Mouse (Mus musculus) fibroblast of lung, adult 2 months (primary cell): ENCODE data around the gene Hadhb.

Experiments used
- DNase-seq: peaks from one replicate; pipeline ENCODE4 v3.0.0-alpha.2; 2011; ENCODE audit warnings: low read depth

The Hadhb gene

DNA sequence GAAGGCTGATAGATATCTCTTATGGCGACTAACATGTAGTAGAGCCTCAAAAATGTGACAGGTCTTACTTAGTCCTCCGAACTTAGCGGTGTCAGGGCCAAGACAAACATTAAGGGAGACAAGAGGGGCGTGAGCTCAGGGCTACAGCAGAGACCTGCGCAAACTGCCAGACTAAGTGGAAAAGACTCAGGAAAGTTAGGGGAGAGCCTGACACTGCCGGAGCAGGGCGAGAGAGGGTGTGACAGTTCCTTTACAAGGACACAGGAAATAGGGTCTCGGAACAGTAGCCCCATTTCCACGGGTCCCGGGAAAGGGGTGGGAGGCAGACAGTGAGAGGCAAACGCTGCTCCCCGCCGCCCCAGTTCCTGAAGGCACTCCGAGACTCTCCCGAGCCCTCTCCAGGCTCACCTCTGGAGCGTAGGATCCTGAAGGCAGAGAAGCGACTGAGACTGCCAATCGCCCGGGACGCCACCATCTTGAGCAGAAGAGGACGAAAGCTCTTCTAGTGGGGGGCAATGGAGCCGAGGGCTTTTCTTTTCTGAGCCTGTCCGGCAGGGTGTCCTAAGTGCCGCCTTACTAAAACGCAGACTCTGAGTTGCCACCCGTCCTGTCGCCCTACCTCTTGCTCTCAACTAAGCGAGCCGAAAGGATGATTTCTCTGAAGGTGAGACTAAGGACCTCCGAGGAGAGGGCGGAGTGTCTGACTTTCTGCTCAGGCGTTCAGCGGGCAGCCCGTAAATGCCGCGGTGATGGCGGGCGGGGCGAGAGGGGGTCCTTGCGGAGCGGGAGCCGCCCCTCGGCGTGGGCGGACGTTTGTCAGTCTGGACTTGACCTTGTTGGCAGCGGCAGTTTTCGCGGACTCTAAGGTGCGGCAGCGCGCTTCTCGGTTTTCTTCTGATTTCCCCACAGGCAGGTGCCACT lies at the start of gene Hadhb, which contains the start of gene Hadha:
TSS of gene Hadhb (plus strand) at position 775 of the 921 bp plus-strand sequence.
TSS of gene Hadha (minus strand) at position 689 of the 921 bp plus-strand sequence.
- peak; percentile 83 for DNase-seq

DNA sequence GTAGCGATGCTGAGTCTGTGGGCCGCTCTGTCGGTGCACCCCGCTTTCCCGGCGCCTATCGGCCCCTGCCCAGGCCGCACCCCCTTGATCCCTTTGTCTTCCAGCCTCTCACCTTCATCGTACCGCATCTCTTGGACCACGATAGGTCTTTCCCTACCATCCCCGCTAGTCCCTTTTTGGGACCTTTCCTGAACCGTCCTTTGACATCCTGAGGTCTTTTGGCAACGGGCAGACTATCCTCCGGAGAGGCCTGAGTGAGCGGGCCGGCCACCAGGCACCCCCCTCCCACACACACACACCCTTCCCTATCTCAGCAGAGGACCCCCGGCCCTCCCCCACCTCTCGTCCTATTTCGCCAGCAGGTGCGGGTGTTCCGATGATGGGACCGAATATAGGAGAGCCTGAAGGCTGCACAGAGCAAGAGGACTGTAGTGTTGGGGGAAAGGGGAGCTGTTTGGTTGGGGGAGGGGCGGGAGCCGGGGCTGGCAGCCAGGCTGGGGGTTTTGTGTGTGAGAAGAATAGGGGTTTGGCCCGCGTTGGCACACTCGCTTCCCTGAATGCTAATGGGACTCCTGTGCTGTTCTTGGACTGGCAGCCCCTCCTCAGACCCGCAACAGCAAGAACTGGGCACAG lies 49.3 kb upstream of the Hadhb start, which contains the start of gene 3110082J24Rik:
TSS of gene 3110082J24Rik (minus strand) at position 419 of the 633 bp plus-strand sequence.
- DNase-seq: no peak

DNA sequence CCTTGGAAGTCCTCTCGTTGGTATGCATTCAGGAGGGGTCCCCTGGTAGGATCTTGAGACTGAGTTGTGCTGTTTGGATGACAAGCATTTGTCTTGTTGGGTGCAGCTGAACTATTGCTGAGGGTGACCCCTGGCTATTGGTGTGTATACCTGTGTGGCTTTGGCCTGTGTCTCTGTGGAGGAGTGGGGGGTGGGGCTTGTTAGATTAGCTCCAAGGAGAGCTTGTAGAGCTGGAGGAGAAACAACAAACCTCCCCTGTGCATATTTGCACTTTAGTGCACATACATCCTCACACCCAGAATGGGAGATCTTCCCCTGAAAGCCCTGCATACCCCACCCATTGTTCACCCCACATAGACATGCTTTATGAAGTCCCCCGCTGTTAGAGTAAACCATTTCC lies 48.3 kb upstream of the Hadhb start:
- DNase-seq: no peak

DNA sequence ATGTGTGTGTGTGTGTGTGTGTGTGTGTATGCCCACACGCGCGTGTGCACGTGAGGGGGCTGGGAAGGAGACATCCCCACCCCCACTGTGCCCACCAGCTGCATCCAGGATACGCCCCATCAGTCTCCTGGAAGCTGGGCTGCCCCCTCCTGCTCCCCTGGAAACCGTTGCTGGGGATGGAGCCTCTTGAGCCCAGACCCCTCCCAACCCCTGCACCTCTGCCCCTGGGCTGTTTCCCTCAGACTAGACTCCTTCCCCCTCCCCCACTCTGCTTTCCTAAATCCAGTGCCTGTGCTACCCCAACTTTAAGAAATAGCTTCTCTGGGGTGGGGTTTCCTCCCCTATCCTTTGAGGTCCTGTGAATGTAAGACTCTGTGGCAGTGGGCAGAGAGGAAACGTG lies 47.9 kb upstream of the Hadhb start:
- DNase-seq: no peak

DNA sequence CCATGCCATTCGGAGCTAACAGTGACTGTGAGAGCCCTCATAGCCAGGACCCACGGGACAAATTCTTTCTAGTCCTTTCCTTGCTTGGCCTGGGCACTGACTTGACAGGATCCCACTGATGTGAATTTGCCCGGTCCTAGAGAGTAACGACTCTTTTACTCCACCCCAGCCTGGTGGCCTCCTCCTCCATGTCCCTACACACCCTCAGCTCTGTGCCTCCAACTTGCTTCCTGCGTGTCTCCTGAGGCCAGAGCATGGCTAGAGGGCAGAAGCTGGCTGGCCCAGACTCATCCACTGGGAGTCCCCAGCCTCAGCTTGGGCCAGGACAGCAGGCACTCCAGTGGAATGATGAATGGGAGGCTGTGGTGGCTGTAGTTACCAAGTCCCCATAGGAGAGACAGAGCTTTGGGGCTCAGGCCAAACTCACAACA lies 47.4 kb upstream of the Hadhb start:
- DNase-seq: no peak

DNA sequence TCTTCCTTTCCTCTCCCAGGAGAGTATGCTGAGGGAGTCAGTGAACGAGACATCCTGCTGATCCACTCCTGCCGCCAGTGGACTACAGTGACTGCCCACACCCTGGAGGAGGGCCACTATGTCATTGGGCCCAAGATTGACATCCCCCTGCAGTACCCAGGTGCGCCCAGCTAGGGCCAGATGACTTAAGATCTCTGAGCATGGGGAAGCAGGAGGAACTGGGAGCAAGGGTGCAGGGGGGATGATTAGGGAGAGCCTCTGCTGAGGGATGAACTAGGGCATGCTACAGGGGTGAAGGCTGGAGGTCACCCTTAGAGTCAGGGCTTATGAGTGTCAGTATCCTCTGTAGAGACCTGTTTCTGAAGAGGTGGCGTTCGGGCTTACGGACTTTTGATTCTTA lies 46.8 kb upstream of the Hadhb start:
- no peak for DNase-seq

DNA sequence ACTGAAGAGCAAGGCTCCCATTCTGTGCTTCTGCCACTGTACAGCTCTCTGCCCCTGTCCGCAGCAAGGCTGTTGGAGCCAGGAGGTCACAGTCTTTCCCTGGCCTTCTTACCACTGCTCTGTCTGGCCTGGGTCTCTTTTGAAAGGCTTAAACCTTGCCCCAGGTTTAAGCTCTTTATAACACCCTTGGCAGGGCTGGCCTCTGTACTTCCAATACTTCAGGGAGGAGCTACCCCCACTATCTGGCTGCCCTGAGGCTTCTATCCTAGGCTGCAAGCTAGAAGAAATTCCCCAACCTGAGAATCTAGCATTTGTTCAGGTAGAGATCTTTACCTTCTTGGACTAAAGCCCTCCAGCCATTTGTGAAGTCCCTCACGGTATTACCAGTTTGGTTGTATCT lies 45.1 kb upstream of the Hadhb start:
- DNase-seq: no peak

DNA sequence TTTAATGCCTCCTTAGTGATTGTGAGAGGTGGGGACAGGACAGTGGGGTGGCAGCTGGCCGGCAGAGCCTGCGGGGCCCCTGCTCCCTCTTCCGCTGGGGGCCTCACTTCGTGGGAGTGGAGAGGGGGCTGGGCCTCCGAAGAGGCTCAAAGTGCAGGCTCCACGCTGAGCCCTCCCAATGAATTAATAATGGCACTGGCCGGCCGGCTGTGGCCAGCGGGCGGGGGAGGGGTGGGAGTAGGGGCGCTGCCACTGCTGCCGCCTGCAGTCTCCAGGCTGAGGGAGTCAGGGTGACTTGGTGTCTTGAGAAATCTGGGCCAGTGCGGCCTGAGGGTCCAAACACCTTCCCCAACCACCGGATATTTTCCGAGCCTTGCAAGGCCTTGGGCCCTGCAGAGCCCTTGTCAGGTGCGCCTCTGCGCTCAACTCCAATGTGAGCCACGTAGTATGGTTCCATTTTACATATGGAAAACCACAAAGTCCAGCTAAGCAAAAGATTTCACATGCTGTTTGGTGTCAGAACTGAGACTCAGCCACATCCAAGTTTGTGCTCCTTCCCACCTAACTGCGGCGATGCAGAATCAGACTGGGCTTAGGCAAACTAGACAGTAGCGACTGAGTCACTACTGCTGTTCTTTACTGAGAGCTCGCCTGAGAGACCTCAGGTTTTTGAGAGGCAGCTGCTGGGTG lies 44.5 kb upstream of the Hadhb start:
- no peak for DNase-seq

DNA sequence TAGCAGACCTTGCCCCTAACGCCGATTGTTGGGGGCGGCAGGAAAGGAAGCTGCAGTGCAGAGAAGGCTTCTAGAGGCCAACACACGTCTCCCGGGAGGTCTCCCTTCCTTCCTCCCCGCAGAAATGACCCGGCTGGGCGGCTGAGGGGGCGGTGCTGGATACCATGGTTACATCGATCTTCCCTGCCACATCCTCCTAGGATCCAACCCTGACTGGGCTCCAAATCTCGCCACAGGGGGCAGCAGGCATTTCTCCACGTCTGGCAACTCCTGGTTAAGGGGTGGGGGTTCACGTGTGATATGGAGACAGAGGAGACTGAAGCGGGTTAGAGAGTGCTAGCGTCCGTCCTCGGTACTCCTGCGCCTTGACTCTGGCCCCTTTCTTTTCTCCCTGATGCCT lies 43.9 kb upstream of the Hadhb start:
- no peak for DNase-seq

DNA sequence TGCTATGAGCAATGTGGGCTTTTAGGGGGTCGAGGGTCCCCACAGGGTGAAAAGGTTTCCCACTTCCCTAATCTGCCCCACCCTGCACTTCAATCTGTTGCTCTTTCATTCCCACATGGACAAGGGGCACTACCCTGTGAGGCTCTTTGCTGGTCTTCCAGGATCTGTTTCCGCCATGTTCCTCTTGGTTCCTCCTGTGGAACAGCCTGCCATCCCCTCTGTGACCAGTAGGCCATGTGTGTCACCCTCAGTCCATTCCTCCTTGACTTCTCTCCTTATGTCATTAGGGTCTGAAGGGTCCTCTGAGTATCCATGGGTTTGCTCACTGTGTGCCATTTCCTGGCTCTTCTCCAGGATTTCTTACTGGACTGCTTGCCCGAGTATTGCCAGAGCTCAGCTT lies 43.3 kb upstream of the Hadhb start:
- no peak for DNase-seq

DNA sequence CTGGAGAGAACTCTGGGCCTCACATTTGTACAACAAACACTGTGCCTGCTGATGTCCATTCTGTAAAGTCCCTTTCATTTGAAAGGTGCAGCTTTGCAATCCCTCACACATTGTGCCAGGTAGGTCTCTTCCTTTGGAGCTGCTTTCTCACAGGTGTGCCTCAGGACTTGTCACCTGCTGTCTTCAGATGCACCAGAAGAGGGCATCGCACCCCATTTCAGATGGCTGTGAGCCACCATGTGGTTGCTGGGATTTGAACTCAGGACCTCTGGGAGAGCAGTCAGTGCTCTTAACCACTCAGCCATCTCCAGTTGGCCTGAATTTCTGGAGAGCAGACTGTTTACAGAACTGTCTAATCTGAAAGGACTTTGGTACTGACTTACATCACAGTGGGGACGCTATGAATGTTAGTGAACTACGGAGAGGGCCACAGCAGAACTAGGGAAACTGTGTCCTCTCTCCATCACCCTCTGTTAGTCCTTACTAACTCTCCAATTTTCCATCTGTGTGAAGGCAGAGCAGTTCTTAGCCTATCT lies 42.4 kb upstream of the Hadhb start:
- no peak for DNase-seq

DNA sequence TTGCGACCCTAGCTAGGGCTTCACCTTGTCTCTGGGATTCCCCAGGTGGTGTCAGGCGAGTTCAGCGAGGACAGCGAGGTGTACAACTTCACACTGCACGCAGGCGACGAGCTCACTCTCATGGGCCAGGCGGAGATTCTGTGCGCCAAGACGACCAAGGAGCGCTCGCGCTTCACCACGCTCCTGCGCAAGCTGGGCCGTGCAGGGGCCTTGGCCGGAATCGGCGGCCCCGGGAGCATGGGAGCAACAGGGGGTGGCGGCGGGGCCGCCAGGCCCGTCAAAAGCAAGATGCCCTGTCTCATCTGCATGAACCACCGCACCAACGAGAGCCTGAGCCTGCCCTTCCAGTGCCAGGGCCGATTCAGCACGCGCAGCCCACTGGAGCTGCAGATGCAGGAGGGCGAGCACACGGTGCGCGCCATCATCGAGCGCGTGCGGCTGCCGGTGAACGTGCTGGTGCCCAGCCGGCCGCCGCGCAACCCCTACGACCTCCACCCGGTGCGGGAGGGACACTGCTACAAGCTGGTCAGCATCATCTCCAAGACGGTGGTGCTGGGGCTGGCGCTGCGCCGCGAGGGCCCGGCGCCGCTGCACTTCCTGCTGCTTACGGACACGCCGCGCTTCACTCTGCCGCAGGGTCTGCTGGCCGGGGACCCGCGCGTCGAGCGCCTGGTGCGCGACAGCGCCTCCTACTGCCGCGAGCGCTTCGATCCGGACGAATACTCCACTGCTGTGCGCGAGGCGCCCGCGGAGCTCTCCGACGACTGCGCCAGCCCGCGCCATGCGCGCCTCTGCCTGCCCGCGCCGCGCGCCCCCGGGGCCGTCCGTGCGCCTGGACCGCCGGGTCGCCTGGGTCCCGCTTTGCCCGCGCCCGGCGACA lies 40.9 kb upstream of the Hadhb start:
- no peak for DNase-seq

DNA sequence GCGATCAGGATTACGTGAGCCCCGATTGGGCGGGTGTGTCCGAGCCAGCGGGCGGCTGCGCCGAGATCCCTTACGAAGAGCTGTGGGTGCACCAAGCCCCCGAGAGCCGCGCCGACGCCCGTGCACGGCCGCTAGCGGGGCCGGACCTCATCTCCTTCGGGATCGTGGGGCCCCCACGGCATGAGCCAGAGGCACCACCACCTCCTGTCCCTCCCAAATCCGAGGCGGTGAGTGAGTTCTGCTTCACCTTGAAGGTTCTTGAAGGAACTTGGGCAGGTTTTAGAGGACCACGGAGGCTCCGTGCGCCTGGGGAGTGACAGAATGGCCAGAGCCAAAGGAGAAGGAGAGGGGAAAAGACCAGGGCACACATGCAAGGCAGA lies 40.3 kb upstream of the Hadhb start:
- DNase-seq: no peak

DNA sequence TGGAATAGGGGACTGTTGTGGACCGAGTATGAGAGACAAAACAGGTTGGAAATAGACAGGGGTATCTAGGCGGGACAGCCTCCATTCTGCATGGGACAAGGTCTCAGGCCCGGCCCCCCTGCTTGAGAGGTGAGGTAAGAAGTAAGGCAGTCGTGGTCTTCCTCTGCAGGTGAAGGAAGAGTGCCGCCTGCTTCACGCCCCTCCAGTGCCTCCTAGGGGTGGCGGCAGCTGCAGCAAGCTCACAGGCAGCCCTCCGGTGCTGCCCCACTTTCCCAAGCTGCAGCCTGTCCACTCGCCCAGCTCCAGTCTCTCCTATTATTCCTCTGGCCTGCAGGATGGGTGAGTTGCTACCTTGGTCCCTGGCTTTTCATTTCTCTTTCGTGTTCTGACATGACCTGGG lies 39.3 kb upstream of the Hadhb start:
- no peak for DNase-seq

DNA sequence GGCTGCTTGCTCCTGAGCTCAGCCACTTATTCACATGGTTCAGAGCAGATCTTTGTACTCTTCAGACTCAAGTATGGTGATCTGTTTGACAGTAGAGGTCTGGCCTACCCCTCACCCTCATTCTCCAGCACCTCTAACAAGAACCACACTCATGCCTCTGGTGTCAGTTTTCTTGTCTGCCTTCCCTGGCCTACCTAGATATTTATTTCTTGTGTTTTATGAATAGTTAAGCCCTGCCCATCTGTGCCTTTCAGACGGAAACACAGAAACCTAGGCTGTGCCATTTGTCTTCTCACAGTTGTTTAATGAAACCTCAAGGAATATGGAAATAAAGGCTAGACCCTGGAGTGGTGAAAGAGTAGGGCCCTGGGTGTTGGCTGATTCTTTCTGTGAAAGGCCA lies 37.0 kb upstream of the Hadhb start:
- DNase-seq: no peak

DNA sequence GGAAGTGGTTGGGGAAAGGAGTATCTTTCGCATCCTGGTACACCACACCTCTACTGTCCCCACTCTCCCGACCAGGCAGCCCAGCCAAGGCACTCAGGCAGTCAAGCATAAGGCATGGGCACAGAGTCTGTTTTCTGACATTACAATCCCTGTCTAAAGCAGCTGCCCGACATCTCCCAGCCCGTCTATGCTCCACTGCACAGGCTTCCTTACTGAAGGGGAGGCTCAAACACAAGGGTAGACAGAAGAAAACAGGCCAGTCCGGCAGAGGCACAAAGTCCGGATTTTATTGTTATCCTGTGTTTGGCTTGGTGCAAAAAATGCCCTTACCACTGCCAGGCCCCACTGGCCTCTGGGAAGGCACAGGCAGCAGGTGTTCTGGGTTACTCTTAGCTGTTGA lies 35.9 kb upstream of the Hadhb start:
- DNase-seq: no peak

DNA sequence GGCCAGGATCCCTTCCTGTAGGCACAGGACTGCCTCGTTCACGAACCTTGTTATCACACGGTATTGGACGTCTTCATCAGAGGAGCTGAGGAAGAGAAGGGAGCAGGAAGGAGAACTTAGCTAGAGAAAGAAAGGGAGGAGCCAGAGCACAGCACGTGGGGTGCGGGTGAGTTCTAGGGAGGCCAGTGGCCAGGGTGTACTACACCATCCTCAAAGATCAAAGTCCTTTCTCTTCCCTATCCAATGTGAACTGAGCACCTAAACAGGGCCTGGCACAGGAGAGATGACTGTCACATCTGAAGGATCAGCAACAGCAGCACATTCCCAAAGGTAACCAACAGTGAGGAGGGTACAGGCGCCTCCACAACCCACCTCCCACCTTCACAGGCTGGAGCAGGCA lies 34.9 kb upstream of the Hadhb start:
- no peak for DNase-seq

DNA sequence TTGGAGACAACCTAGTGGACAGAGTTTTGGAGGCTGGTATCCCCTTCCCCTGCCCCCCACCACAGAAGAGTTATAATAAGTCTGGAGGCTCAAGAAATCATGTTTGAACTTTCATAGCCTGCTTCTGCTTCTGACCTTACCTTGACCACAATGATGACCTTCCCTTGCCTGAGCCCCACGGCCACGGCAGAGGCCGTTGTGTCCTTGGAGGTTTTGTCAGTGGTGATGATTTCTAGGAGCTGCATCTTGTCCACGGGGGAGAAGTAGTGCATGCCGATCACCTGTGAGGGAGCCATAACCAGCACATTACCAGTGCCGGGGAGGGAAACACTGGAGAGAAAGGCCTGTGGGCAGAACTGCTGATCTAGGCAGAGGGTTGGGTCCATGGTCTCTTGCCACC lies 32.6 kb upstream of the Hadhb start:
- no peak for DNase-seq

DNA sequence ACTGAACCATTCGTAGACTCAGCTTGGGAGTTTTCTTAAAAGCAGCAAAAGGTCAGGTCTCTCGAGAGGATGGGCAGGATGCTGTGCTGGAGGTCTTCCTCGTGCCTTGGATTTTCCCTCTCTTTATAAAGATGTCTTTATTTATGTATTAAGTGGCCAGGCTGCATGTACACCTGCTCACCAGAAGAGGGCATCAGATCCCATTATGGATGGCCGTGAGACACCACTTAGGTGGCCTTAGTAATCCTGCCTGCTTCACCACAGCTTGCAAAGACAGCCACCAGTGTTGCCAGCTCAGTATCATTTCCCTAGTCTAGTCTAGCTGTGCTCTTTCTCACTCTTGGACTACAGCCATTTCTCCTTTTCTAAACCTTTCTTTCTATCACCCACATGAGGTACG lies 29.5 kb upstream of the Hadhb start:
- no peak for DNase-seq

DNA sequence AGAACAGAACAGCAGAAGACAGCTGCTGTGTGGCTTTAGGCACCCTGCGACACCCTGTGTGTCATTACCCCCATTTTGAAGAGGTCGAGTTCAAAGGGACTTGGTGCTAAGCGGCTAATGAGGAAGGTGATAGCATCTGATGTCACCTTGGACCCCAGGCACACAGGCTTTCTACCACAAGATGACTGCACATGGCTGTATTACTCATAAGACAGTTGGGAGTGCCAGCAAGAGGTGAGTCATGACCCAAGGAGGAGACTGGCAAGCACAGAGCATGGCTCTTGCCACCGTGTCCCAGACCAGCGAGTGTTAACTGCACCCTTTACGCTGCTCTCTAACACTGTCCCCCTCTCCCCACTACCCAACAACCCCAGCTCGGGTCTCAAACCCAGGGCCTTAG lies 28.3 kb upstream of the Hadhb start:
- DNase-seq: peak; percentile 72

DNA sequence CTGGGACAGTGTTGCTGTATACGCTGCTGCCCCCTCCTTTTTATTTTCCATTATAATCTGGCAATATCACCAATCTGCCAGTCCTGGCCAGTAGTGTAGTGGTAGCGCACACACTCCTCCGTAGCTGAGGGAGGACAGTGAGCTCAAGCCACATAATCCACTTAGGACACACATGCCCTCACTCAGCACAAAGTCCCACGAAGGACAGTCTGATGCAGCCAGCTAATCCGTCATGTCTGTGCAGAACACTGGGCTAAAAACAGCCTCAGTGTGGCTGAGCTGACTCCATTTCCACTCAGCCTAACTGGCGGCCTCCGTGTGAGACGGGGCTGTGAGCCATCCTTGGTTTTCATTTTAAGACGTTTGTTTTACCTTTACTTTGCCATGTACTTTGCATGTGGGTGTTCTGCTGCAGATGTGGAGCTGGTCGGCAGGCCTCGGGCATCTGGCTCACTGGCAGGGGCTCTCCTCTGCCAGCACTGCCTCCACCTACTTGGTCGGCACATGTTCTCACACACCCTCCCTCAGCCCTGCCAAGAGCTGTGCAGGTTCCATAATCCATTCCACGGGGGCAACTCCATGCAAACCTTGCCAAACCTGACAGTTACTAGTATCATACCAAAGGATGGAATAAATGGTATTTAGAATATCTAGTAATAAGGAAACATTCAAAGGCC lies 27.0 kb upstream of the Hadhb start:
- DNase-seq: no peak
